Mouse (Mus musculus) lung, adult 2 months (tissue): Measurements from ENCODE around the gene Mtch1.

ENCODE experiments used
- CTCF ChIP-seq: fragments of 200-500 bp; IDR thresholded peaks from 2 replicates; pipeline ENCODE4 v1.5.1; 2011; ENCODE audit warnings: mild to moderate bottlenecking, low read length, control low read depth; ENCODE audit not compliant: insufficient read depth
- POLR2A ChIP-seq: fragments of 200-500 bp; IDR thresholded peaks from 2 replicates; pipeline ENCODE4 v1.6.1; 2011; ENCODE audit warnings: low read depth, mild to moderate bottlenecking, control low read depth, low read length, borderline replicate concordance; ENCODE audit errors: extremely low read depth

GRCm38 (mm10) chr17:29383923-29384322 is 36.2 kb upstream of the Mtch1 start:
- no peak for TF ChIP-seq CTCF
- TF ChIP-seq POLR2A, result no peak
